Mouse (Mus musculus) heart, postnatal 0 days (tissue): ENCODE measurements around the gene Qpctl.

Source experiments
- CTCF ChIP-seq: IDR thresholded peaks from 2 replicates; pipeline ENCODE4 v1.5.1; 2016; ENCODE audit warnings: antibody characterized with exemption, control low read depth, low read depth
- EP300 ChIP-seq: IDR thresholded peaks from 2 replicates; pipeline ENCODE4 v1.6.1; 2016; ENCODE audit warnings: antibody characterized with exemption, low read depth

- no peak for TF ChIP-seq CTCF
- TF ChIP-seq EP300: no peak
Measured at GRCm38 (mm10) chr7:19103741-19104140, 45.4 kb downstream of the Qpctl start.
